Mouse (Mus musculus) liver, adult 2 months (tissue): ENCODE results near the gene Mroh7.

Experiments used
- CTCF ChIP-seq: fragments of 200-500 bp; IDR thresholded peaks from 2 replicates; pipeline ENCODE4 v1.5.1; 2011; ENCODE audit warnings: low read depth, low read length, control low read depth
- POLR2A ChIP-seq: fragments of 200-500 bp; IDR thresholded peaks from 2 replicates; pipeline ENCODE4 v1.6.1; 2011; ENCODE audit warnings: low read length, control low read depth; ENCODE audit not compliant: insufficient read depth; ENCODE audit errors: extremely low read depth

- TF ChIP-seq POLR2A (no peak), CTCF (no peak)
Measured at GRCm38 (mm10) chr4:106700798-106701197, 29.9 kb downstream of the Mroh7 start.
